Mouse (Mus musculus) ES-Bruce4 (cell line): Measurements from ENCODE around the gene Defb19.

Source experiments
- CTCF ChIP-seq: IDR thresholded peaks from one replicate; pipeline ENCODE4 v1.8.1; 2011; ENCODE audit warnings: low read depth, low read length
- EP300 ChIP-seq: IDR thresholded peaks from 2 replicates; pipeline ENCODE4 v1.6.1; 2011; ENCODE audit warnings: low read depth, low read length; ENCODE audit not compliant: insufficient read depth
- POLR2A ChIP-seq: IDR thresholded peaks from one replicate; pipeline ENCODE4 v1.8.1; 2011; ENCODE audit warnings: low read length; ENCODE audit not compliant: insufficient read depth

DNA sequence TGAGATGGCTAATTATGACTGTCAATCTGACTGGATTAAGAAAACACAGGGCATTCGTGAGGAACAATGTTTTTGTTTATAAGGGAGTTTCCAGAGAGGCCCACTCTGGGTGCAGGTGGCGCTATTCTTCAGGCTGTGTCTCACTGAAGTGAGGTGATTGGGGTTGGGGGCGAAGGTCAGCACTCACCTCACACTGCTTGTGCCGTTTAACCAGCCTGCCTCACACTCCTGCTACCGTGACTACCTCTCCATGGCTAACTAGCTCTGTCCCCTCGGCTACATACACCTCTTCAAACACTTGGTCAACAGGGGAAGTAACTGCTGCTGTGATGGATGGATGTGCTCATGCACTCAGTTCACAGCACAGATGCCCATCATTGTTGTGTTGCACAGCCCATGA, 8.9 kb upstream of the Defb19 start:
- no peak for TF ChIP-seq CTCF
- TF ChIP-seq POLR2A: no peak
- TF ChIP-seq EP300: no peak
